Mouse (Mus musculus) thymus, adult 2 months (tissue): ENCODE data around the gene Olfr1143.

Experiments
- CTCF ChIP-seq: fragments of 200-500 bp; IDR thresholded peaks from 2 replicates; pipeline ENCODE4 v1.5.1; 2012; ENCODE audit warnings: mild to moderate bottlenecking, control low read depth, low read length, moderate library complexity, borderline replicate concordance; ENCODE audit not compliant: control insufficient read depth, poor library complexity, insufficient read depth; ENCODE audit errors: extremely low read depth
- POLR2A ChIP-seq: fragments of 200-500 bp; IDR thresholded peaks from 2 replicates; pipeline ENCODE4 v1.6.1; 2012; ENCODE audit warnings: mild to moderate bottlenecking, low read length, control low read depth, moderate library complexity; ENCODE audit not compliant: control insufficient read depth, poor library complexity, insufficient read depth; ENCODE audit errors: extremely low read depth

- TF ChIP-seq POLR2A, result no peak
- no peak for TF ChIP-seq CTCF
Observed at GRCm38 (mm10) chr2:87800292-87800691, at the start of gene Olfr1143.
